Mouse (Mus musculus) heart, embryonic 13.5 days (tissue): ENCODE data around the gene Cyb5b. TPM values are rescaled to one million over a fixed set of nuclear protein-coding genes. Genes with fewer than 3 reads are reported as not detected.

Experiments
- polyA plus RNA-seq: library from polyadenylated mRNA; unstranded; fragments of >200 nt; fragmentation: Nextera tagmentation; extraction: Ambion mirVana; gene quantifications from 2 replicates; pipeline ENCODE4 v1.2.1, GENCODE M21; 2015

Gene Cyb5b
- polyA plus RNA-seq, 1 experiment from 2014 or later, result 60.2 TPM

Other genes starting within 250 kb of the Cyb5b start
- gene Sntb2, start 214.9 kb upstream of the Cyb5b start, polyA plus RNA-seq, result 10.3 and 11.4 TPM in 2 replicates
- gene Vps4a, start 119.4 kb upstream of the Cyb5b start, polyA plus RNA-seq, result 46.1 and 50.3 TPM in 2 replicates
- 41.2 and 46.7 TPM in 2 replicates for gene Pdf, start 102.0 kb upstream of the Cyb5b start, polyA plus RNA-seq
- 24.8 and 25.9 TPM in 2 replicates for gene Cog8, start 94.0 kb upstream of the Cyb5b start, polyA plus RNA-seq
- 51.7 and 59.1 TPM in 2 replicates for gene Nip7, start 93.8 kb upstream of the Cyb5b start, polyA plus RNA-seq
- gene Tmed6, start 85.0 kb upstream of the Cyb5b start, polyA plus RNA-seq, result 0.41 TPM in 1 of 2 replicates, not detected in the other
- 9.9 and 10.7 TPM in 2 replicates for gene Terf2, start 54.1 kb upstream of the Cyb5b start, polyA plus RNA-seq
- 10.0 and 10.4 TPM in 2 replicates for gene Nfat5, start 142.8 kb downstream of the Cyb5b start, polyA plus RNA-seq